Mouse (Mus musculus): ENCODE results near the gene Adamts16. TPM values are rescaled to one million over a fixed set of nuclear protein-coding genes. Genes with fewer than 3 reads are reported as not detected.
"Not testable (repeated sequence)": the region's sequence is repeated elsewhere in the genome, so short reads cannot be mapped to it uniquely, and the experiment has no call there.

Gene Adamts16
- polyA plus RNA-seq, 1 experiment from 2014 or later: 2.3 TPM

DNA sequence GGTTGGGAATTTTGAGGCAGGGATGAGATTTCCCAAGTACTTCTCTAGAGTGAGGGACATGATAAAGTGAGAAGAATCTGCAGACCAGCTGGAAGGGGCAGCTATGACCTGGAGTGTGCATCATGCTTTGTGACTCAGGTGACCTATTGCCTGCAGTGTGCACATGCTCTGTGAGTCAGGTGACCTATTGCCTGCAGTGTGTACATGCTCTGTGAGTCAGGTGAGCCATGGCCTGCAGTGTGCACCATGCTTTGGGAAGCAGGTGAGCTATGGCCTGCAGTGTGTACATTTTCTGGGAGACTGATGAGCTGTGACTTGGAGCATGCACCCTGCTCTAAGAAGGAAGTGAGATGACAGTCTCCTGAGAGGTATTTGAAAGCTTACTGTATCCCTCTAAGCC, 33.1 kb upstream of the Adamts16 start:
- Histone ChIP-seq H3K4me1 (ENCODE audit: control insufficient read depth, insufficient read depth, low read length) (no peaks in the 10 kb centered on the region), H3K4me2 (ENCODE audit: low read length) (no peak overlapping the region), H3K4me3 (ENCODE audit: low read depth, low read length) (no peak overlapping the region), H3K9ac (ENCODE audit: low read depth, low read length) (no peak overlapping the region), H3K27me3 (ENCODE audit: control insufficient read depth, insufficient read depth, low read depth, low read length) (no peaks in the 10 kb centered on the region; the same call in 1 of the 2 replicates), H3K9me3 (replicated peaks; ENCODE audit: control insufficient read depth, low read length, poor library complexity, severe bottlenecking) (no peaks in the 10 kb centered on the region), H3K36me3 (ENCODE audit: control insufficient read depth, insufficient read depth, low read length) (no peaks in the 10 kb centered on the region), H3K27ac (ENCODE audit: low read length) (no peak overlapping the region)
- no peak for ATAC-seq

DNA sequence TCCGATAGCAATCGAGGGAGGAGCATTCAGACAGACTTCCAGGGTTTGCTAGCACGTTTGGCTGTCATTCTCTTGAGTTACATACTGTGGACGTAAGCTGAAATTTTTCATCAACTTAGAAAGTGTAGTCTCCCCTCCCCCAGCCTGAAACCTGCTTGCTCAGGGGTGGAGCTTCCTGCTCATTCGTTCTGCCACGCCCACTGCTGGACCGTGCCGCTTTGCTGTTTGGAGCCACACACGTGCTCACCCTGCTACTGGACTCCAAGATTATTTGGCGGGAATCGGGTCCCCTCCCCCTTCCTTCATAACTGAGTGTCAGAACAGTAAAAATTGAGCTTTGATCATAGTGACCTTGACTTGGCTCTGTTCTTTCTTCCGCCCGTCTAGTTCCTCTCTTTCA, 32.2 kb upstream of the Adamts16 start:
- not testable (repeated sequence) for ATAC-seq; H3K9me3 ChIP-seq (replicated peaks; ENCODE audit: control insufficient read depth, low read length, poor library complexity, severe bottlenecking); H3K4me2 ChIP-seq (ENCODE audit: low read length); H3K9ac ChIP-seq (ENCODE audit: low read depth, low read length); H3K4me3 ChIP-seq (ENCODE audit: low read depth, low read length); H3K27ac ChIP-seq (ENCODE audit: low read length); H3K36me3 ChIP-seq (ENCODE audit: control insufficient read depth, insufficient read depth, low read length); H3K4me1 ChIP-seq (ENCODE audit: control insufficient read depth, insufficient read depth, low read length); H3K27me3 ChIP-seq (ENCODE audit: control insufficient read depth, insufficient read depth, low read depth, low read length)
- WGBS: 83% methylated on average over 13 of the region's 13 CpGs

DNA sequence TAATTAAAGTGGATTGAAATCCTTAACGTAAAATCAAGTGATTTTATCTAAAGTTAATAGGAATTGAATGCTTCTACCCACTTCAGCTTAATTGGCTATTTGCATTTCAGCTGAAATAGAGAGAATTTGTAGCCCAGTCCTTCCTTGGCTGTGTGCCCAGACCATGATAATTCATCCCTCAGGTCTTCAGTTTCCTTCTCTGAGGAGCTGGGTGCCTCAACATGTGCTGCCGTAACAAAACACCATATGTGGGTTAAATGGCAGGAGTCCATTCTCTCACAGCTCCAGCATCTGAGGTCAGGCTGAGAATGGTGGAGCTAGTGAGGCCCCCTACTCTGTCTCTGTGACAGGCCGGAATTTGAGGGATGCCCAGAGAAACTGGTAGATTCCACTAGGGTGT, 29.4 kb upstream of the Adamts16 start:
- WGBS: 58% methylated on average over 3 of the region's 3 CpGs
- Histone ChIP-seq H3K4me1 (ENCODE audit: control insufficient read depth, insufficient read depth, low read length) (no peaks in the 10 kb centered on the region), H3K9ac (ENCODE audit: low read depth, low read length) (no peak overlapping the region), H3K27me3 (ENCODE audit: control insufficient read depth, insufficient read depth, low read depth, low read length) (no peaks in the 10 kb centered on the region; the same call in 1 of the 2 replicates), H3K9me3 (replicated peaks; ENCODE audit: control insufficient read depth, low read length, poor library complexity, severe bottlenecking) (no peaks in the 10 kb centered on the region), H3K4me2 (ENCODE audit: low read length) (no peak overlapping the region), H3K27ac (ENCODE audit: low read length) (no peak overlapping the region), H3K4me3 (ENCODE audit: low read depth, low read length) (no peak overlapping the region), H3K36me3 (ENCODE audit: control insufficient read depth, insufficient read depth, low read length) (no peaks in the 10 kb centered on the region)
- no peak for ATAC-seq

DNA sequence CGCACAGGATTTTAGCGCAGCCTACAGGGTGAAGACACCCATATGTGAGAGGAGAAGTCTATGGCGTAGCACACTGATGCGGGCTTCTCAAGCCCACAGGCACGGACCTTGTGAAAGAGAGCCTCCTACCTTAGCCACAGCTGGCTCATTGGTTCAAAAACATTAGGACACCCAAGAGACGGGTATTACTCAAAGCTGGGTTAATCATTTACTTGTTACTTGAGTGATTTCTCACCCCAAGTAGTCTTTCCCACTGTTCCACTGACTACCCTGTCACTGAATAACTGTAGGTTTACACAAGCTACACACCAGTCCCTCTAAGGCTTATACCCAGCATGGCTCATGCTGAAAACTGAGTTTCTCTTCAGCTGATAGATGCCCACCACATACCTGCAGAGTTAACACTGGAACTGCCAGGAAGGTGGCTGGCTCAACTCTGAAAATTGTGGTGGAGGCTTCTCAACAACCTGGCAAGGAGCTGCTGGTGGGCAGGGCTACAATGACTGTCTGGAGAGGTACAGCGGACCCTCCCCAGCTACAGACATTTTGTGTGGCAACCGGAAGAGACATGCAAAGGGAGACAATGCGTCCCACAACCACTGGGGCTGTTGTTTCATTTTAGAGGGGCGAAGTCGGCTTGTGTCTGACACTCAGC, 25.5 kb upstream of the Adamts16 start:
- Histone ChIP-seq H3K9ac (ENCODE audit: low read depth, low read length) (no peak overlapping the region), H3K9me3 (replicated peaks; ENCODE audit: control insufficient read depth, low read length, poor library complexity, severe bottlenecking) (no peaks in the 10 kb centered on the region), H3K4me1 (ENCODE audit: control insufficient read depth, insufficient read depth, low read length) (no peaks in the 10 kb centered on the region), H3K27me3 (ENCODE audit: control insufficient read depth, insufficient read depth, low read depth, low read length) (no peaks in the 10 kb centered on the region), H3K4me3 (ENCODE audit: low read depth, low read length) (no peak overlapping the region), H3K36me3 (ENCODE audit: control insufficient read depth, insufficient read depth, low read length) (no peaks in the 10 kb centered on the region), H3K4me2 (ENCODE audit: low read length) (no peak overlapping the region), H3K27ac (ENCODE audit: low read length) (no peak overlapping the region)
- WGBS: 94% methylated on average over 11 of the region's 11 CpGs
- ATAC-seq: no peak

DNA sequence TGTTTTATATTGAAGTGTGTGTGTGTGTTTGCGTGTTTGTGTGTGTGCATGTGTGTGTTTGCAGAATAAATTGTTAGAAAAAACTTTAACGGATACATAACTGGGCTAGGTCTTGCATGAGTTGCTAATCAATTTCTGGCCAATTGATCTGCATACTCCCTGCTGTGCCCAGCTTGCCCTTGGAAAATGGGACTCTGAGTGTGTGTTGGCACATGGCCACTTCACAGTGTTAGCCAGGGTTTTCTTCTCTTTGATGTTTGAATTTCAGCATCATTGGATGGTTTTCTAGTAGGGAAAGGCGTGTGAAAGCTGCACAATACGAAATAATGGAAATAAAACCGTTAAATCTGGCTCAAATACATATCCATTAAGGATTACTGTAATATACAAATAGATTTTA, 24.3 kb upstream of the Adamts16 start:
- no peak overlapping the region for H3K4me3 ChIP-seq (ENCODE audit: low read depth, low read length)
- no peak overlapping the region for H3K27ac ChIP-seq (ENCODE audit: low read length)
- no peak overlapping the region for H3K9ac ChIP-seq (ENCODE audit: low read depth, low read length)
- 77% methylated on average over 5 of the region's 5 CpGs for WGBS
- H3K4me2 ChIP-seq (ENCODE audit: low read length): no peak overlapping the region
- no peak for ATAC-seq
- no peaks in the 10 kb centered on the region for H3K36me3 ChIP-seq (ENCODE audit: control insufficient read depth, insufficient read depth, low read length)
- H3K9me3 ChIP-seq (replicated peaks; ENCODE audit: control insufficient read depth, low read length, poor library complexity, severe bottlenecking): no peaks in the 10 kb centered on the region
- no peaks in the 10 kb centered on the region for H3K27me3 ChIP-seq (ENCODE audit: control insufficient read depth, insufficient read depth, low read depth, low read length)
- no peaks in the 10 kb centered on the region for H3K4me1 ChIP-seq (ENCODE audit: control insufficient read depth, insufficient read depth, low read length)

DNA sequence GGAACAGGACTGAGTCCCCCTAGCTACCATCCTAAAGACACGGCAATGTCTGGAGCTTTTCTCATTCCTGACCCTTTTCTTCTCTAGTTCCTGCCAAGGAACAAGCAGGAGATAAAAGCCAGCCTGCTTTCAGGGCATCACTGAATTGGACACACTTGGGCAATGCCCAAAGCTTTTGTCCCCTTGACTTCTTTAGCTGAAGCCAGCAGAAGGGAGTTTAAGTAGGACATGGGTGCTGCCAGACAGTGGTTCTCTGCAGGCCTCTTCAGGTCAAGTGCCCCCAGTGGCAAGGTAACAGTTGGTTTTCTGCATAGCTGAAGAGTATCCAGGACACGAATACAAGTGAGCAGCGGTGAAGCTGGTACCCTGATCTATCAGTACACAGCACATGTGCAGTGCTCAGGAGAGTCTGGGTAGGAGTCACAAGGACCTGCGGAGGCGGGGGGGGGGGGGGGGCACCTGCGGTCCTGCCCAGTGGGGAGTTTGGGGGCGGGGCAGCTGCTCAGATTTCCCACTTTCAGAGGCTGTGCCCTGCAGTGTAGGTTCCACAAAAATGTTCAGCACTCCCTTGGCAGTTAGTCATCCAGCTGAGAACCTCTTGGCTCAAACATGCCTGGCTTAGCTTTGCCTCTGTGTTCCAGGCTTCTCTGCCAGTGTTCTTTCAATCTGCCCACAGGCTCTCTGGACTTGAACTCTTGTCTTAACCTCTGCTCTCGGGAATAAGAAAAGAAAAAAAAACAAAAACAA, 20.7 kb upstream of the Adamts16 start:
- Histone ChIP-seq H3K27me3 (ENCODE audit: control insufficient read depth, insufficient read depth, low read depth, low read length) (no peaks in the 10 kb centered on the region), H3K27ac (ENCODE audit: low read length) (no peak overlapping the region), H3K9ac (ENCODE audit: low read depth, low read length) (no peak overlapping the region), H3K4me1 (ENCODE audit: control insufficient read depth, insufficient read depth, low read length) (no peaks in the 10 kb centered on the region), H3K36me3 (ENCODE audit: control insufficient read depth, insufficient read depth, low read length) (no peaks in the 10 kb centered on the region), H3K4me3 (ENCODE audit: low read depth, low read length) (no peak overlapping the region), H3K9me3 (replicated peaks; ENCODE audit: control insufficient read depth, low read length, poor library complexity, severe bottlenecking) (no peaks in the 10 kb centered on the region), H3K4me2 (ENCODE audit: low read length) (no peak overlapping the region)
- 0 out of 2 replicates have a peak, but pooled peaks have one; percentile 36 for ATAC-seq
- 54% methylated on average over 8 of the region's 8 CpGs for WGBS

DNA sequence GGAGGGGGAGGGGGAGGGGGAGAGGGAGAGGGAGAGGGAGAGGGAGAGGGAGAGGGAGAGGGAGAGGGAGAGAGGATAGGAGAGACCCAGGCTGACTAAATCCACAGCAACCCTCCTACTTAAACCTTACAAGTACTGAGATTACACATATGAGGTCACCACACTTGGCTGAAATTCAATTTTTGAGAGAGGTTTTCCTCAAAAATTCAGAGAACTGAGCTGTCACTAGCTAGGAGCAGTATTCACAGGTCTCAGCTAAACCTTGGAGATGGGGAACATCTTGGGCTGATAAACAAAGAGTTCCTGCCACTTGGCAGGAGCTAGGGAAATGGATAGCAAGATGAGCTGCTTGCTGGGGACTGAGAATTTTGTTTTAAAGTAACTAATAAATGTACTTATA, 12.0 kb upstream of the Adamts16 start:
- Histone ChIP-seq H3K9ac (ENCODE audit: low read depth, low read length) (no peak overlapping the region), H3K4me2 (ENCODE audit: low read length) (no peak overlapping the region), H3K36me3 (ENCODE audit: control insufficient read depth, insufficient read depth, low read length) (no peaks in the 10 kb centered on the region), H3K27ac (ENCODE audit: low read length) (no peak overlapping the region), H3K4me1 (ENCODE audit: control insufficient read depth, insufficient read depth, low read length) (no peaks in the 10 kb centered on the region), H3K27me3 (ENCODE audit: control insufficient read depth, insufficient read depth, low read depth, low read length) (no peaks in the 10 kb centered on the region), H3K9me3 (replicated peaks; ENCODE audit: control insufficient read depth, low read length, poor library complexity, severe bottlenecking) (no peaks in the 10 kb centered on the region), H3K4me3 (ENCODE audit: low read depth, low read length) (no peak overlapping the region)
- ATAC-seq: no peak

DNA sequence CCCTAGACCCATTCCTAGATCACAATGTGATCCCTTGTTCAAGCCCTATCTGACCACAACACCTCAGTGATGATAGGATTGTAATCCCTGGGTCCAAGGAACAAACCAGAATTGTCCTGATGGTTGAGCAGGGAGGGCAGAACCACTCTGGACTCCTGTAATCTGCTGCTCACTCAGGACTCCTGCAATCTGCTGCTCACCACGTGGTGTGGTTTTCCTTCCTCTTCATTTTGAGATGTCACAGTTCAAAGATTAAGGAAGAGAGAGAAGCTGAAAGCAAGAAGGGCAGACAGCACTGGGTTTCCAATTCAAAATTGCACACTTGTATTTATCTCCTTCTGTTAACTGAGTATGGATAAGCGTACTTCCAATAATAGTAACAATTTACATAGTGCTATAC, 5.3 kb upstream of the Adamts16 start:
- Histone ChIP-seq H3K9me3 (replicated peaks; ENCODE audit: control insufficient read depth, low read length, poor library complexity, severe bottlenecking) (no peaks in the 10 kb centered on the region), H3K27me3 (ENCODE audit: control insufficient read depth, insufficient read depth, low read depth, low read length) (peaks cover 7% of the 10 kb centered on the region), H3K4me1 (ENCODE audit: control insufficient read depth, insufficient read depth, low read length) (peaks cover 3% of the 10 kb centered on the region), H3K4me2 (ENCODE audit: low read length) (no peak overlapping the region), H3K27ac (ENCODE audit: low read length) (no peak overlapping the region), H3K36me3 (ENCODE audit: control insufficient read depth, insufficient read depth, low read length) (no peaks in the 10 kb centered on the region), H3K4me3 (ENCODE audit: low read depth, low read length) (no peak overlapping the region), H3K9ac (ENCODE audit: low read depth, low read length) (no peak overlapping the region)
- no peak for ATAC-seq
- 66% methylated on average over 2 of the region's 2 CpGs for WGBS

DNA sequence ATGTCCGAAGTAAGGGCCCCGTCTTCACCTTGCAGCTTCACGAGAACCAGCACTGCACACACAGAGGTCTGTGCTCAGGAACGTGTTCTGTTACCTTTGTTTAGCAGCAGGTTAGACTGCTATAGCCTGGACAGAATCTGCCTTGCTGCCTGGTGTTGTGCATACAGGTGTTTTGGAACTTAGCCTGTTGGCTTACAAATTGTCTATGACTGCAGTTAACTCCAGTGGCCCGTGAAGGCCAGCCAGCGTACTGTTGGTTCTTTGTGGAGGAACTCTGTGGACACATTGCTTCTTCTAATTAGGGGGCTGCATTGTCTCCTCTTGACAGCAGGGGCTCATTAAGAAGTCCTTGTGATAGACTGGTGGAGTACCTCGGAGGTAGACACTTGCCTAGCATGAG, 3.9 kb upstream of the Adamts16 start:
- Histone ChIP-seq H3K4me1 (ENCODE audit: control insufficient read depth, insufficient read depth, low read length) (peaks cover 5% of the 10 kb centered on the region), H3K36me3 (ENCODE audit: control insufficient read depth, insufficient read depth, low read length) (no peaks in the 10 kb centered on the region), H3K27me3 (ENCODE audit: control insufficient read depth, insufficient read depth, low read depth, low read length) (peaks cover 7% of the 10 kb centered on the region), H3K9ac (ENCODE audit: low read depth, low read length) (no peak overlapping the region), H3K4me3 (ENCODE audit: low read depth, low read length) (no peak overlapping the region), H3K27ac (ENCODE audit: low read length) (no peak overlapping the region), H3K9me3 (replicated peaks; ENCODE audit: control insufficient read depth, low read length, poor library complexity, severe bottlenecking) (no peaks in the 10 kb centered on the region), H3K4me2 (ENCODE audit: low read length) (no peak overlapping the region)
- no peak for ATAC-seq
- WGBS: 80% methylated on average over 7 of the region's 7 CpGs

Measured in midbrain, embryonic 16.5 days (tissue).